Mouse (Mus musculus): ENCODE measurements around the gene Dll1. TPM values are rescaled to one million over a fixed set of nuclear protein-coding genes. Genes with fewer than 3 reads are reported as not detected.

Gene Dll1
- total RNA-seq, 1 experiment from 2014 or later = 6.7 TPM

DNA sequence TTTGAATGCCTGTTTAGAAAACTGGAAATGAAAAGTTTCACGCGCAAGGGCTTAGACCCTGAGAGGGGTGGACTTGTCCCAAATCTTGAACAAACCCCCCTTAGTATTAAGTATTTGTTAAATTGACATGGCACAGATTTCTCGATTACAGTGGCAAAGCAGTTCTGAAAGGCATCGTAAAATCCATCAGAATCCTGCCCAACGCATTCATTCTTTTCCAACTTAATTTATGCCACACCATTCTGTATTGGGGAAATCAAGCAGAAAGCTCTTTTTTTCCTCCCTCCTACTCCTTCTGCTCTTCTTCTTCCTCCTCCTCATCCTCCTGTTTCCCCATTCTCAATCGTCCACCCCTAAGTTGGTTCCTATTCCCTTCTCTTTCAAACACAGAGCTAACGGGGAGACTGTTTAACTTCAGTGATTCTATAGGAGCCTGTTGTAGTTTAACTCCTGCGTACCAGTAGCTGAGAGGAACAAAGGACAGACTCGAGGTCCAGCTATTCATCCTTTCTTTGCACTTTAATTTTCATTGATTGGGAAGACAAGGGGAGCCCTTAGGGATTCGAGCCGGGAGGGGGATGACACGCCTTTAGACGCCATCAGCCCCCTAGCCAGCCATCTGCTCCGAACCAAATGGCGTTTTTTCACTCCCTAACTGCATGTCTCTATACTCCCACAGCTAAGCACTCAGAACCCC lies 1.9 kb upstream of the Dll1 start:
- no peak for DNase-seq

DNA sequence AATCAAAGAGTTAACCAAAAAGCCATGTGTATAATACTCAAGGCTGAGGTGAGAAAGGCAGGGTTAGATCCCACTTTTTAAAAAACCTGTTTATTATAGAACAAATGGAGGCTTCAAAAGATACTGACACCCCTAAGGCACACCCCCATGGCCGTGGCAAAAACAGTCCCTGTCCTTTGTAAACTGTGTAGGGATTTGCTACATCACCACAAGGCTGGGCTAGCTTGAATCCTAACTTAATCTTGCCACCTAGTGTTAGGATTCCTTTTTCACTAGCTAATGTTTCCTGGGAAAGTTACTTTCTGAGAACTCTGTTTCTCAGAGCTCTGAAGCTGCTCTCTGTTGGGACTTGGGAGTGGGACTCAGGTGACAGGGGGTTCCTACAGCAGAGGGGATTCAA lies 1.2 kb upstream of the Dll1 start:
- DNase-seq = peak; percentile 31

DNA sequence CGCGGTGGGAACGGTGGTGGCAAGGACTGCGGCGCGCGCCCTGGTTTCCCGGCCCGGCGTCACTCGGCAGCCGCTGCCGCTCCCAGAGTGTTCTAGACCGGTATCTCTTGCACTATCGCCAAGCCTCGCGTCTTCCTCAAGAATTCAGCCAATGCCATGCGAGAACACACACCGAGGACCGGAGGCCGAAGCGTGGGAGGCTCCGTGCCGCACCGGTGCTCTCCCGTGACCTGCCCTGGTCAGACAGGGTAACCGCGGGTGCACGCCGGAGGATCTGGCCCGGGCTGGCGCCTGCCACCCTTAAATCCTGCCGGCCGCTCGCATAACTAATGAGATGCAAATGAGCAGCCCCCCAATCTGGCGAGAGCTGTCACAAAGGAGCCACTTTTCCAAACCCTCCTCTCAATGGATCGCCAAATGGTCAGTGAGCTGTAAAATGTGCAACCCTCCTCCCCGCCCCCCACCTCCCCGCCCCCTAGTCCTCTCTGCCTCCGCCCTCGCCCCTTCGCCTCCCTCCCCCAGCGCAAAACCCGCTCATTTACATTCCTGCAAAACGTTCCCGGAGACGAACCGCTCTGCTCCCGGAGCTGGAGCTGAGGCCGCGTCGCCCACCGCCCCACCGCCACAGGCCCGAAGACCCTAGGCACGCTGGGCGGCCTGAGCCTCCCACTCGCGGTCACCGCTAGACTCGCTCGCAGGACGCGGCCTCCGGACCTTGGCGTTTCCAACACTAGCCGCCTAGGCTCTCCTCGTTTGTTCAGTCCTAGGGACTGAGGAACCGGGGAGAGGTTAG lies 775 bp downstream of the Dll1 start:
- peak; percentile 74 for DNase-seq

DNA sequence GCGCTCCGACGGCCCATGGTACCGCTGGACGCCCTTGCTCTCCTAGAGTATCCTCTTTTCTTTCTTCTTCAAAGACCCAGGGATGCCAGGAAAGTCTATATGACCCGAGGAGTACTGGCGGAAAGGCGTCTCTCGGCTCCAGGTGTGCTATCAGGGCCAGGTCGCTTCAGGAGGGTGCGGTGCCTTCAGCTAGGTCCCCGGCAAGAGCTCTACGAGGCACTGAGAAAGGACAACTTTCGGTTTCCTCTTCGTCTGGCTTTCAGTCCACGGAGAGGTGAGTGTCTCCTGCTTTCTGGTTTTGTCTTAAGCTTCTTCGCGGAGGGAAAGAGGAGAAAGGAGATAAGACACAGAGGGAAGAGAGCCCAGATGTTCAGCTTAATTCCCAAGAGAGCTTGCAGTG lies 1.4 kb downstream of the Dll1 start:
- no peak for DNase-seq

DNA sequence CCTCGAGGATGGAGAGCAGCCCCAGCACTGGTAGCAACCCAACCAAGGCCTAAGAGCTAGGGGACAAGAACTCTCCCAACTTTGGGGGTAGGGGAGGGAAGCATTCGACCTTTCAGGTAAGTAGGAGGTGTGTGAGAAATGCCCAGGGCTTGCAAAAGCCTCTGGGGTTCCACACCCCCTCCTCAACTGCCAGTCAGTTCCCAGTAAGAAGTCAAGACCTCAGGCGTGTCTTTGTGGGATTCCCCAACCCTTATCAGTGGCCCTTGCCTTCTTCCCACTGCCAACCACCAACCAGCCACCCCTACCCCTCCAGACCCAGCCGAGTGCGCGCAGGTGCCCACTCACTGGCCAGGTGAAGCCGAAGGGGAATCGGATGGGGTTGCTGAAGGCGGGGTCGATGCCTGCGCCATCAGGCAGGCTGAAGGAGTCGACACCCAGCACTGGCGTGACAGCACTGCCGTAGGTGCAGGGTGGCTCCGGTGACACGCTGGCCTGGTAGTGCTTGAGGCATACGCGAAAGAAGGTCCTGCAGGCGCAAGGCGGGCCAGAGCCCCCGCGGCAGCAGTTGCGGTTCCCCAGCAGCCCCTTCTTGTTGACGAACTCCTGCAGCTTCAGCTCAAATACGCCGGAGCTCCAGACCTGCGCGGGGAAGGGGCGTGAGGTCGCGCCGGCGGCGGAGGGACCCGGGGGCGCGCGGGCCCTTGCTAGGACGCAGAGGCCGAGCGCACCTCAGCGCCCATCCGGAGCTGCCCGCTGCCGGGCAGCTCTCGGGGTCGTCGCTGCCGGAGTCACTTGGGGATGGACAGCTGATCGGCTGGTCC lies 2.1 kb downstream of the Dll1 start:
- peak; percentile 12 for DNase-seq

DNA sequence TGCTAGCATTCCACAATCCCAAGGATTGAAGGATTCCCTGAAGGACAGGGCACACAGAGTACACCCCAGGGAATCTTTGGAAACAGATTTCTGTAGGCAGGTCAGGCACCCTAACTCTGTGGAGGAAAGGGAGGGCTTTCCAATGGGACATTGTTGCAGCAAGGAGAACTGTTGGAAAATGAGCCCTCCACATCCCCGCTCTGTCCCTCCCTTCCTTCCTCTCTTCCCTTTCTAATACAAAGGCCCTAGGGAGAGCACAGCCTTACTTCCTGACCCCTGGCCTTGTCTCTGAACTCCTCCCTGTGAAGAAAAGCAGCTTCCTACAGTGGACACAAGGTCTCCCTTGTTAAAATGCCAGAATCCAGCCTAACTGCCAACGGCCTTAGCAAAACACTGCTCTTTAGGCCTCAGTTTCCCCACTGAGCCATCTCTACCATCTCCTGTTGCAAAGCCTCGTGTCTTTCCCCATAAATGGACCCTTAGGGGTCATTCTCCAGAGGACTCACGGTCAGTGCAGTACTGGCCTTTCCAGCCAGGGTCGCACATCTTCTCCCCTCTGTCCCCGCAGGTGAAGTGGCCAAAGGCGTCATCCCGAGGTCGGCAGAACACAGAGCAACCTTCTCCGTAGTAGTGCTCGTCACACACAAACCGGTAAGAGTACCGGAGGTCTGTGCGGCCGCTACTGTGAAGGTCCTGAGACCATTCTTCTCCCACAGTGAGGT lies 3.6 kb downstream of the Dll1 start:
- no peak for DNase-seq

DNA sequence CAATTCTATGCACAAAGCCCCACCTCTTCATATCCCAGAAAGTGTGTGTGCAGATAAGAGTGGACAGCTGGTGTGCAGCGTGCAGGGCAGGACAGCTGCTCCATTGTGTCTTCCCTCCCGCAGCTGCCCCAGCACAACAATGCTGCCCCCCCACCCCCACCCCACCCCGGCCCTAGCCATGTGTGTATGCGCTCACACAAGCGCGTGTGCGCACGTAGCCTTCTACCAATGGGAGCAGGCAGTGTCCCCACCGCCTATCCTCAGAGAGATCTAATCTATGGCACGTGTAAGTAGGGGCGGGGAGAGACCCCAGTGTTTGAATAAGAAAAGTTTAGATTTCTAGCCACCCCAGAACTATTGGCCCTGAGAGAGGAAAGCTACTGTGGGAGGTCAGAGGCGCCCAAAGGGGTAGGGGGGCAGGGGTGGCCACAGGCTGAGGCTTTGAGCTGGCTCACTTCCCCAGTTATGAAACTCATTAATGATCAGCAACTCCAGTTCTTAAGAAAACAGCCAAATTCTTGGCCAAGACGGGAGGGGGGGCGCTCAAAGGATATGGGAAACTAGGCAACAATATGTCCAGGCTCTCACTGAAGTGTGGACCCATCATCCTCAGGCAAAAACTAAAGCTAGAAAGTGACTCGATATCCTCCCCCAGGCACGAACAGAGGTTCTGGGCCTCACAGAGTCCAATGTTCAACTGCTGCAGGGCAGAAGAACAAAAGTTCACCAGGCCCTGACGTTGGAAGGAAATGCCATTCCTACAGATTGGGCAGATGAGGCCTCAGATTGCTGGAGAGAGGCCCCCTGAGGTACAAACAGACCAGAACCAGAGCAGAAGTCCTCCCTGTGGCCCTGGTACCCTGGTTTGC lies 4.5 kb downstream of the Dll1 start:
- DNase-seq = no peak

DNA sequence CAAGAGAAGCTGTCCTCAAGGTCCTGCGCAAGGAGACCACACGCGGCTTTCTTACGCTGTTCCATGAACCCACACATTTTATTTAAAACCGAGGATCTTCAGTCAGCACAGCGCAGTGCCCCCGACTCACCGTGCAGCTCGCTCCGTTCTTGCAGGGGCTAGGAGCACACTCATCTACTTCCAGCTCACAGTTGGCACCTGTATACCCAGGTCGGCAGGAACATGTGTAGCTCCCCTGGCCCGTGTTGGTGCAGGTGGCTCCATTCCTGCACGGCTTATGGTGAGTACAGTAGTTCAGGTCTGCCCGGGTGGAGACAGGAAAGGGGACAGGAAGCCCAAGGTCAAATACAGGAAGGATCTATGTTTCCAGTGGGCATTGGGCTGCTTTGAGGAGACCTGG lies 6.3 kb downstream of the Dll1 start:
- no peak for DNase-seq

DNA sequence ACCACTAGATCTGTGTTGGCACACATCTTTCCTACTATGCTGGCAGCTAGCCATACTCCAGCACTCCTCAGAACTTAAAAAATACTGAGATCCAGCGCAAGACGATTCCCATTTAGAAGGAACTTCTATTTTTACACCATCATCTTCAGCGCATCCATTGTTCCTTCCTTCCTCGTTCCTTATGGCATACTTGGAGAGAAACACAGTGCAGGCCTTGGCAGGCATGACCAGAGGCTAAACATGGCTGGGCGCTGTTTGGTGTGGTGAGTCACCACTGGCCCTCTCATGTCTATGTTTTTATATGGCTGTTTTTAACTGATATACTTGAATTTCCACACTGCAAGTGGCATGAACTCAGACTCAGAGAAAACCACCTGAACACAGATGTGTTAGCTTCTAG lies 11.0 kb downstream of the Dll1 start:
- DNase-seq = peak; percentile 23

DNA sequence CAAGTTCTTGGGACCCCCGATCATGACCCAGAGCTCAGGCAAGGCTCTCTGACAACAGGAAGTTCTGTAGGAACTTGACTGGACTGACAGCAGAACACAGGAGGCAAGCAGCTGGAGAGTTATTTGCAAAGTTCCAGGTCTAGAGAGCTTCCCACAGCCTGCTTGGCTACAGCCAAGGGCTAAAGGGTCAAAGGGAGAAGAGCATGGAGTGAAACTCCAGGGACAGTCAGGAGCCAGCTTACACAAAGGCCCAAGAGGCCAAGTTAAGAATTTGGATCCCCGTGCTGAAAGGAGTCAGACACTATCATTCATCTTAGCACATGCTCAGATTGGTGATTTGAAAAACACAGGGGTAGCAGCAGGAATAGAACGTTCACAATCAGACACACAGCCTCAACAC lies 13.0 kb downstream of the Dll1 start:
- DNase-seq = no peak

DNA sequence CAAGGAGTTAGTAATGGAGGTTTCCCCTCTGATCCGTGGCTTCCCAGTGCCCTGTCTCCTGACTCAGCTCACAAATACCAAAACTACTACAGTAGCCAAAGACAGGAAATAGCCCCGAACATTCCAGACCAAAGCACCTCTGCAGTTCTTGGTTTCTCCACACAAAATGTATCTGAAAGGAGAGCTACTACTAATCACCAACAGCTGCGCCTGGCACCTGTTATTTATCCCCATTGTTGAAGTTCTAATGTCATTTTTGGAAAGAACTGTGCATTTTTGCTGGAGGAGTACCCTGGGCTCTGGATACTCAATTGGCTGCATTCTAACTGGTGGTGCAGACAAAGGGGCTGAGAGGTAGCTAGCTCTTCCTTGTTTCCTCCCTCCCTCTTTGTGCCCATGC lies 19.6 kb downstream of the Dll1 start:
- no peak for DNase-seq

DNA sequence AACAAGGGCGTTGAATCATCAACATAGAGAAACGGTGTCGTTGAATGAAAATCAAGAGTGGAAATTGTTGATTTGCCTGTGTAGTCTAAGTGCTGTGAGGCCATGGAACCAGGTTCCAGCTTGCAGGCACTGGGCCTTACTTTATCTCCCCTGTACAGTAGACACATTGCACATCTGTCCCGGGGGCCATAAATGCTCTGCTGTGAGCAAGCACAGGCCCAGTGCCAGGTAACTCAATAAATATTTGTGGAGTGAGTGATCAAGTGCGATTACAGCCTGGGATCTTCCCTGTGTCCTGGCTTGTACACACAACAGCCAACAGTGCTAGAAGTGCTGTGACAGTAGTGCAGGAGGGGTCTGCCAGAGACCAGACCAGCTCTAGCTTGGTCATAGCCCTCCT lies 20.1 kb downstream of the Dll1 start:
- DNase-seq = peak; percentile 15

DNA sequence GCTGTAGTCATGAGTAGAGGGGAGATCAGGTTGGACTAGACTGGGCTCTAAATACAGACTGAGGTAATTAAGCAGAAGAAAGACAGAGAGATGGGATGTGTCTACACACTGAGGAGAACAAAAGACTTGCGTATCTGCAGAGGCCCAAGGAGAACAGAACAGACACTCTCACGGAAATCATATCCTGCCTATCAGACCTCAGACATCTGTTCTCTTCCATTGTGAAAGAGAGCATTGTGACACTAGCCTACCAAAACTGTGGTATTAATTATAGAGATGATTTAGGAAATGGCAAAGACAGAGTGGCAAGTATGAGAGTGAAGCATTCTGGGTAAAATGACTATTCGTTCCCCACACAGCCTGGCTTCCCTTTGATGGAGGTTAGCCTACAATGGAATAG lies 21.6 kb downstream of the Dll1 start:
- DNase-seq = no peak

DNA sequence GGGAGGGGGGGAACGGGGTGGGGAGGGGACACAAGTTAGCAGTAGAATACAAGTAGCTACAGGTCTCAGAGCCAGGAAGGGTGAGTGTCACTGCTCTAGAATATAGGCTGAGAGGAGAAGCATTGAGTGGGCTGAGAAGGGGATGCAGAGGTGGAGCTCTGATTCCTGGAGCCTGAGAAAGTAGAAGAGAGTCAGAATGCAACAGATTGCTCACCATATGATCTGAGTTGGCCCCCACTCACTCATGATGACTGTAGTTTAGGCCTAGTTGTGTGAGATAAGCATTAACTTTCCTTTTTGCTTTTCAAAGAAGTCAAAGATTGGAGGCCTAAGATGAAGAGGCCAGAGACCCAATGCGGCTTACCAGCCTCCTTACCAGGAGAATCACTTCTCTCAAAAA lies 22.7 kb downstream of the Dll1 start:
- DNase-seq = no peak

DNA sequence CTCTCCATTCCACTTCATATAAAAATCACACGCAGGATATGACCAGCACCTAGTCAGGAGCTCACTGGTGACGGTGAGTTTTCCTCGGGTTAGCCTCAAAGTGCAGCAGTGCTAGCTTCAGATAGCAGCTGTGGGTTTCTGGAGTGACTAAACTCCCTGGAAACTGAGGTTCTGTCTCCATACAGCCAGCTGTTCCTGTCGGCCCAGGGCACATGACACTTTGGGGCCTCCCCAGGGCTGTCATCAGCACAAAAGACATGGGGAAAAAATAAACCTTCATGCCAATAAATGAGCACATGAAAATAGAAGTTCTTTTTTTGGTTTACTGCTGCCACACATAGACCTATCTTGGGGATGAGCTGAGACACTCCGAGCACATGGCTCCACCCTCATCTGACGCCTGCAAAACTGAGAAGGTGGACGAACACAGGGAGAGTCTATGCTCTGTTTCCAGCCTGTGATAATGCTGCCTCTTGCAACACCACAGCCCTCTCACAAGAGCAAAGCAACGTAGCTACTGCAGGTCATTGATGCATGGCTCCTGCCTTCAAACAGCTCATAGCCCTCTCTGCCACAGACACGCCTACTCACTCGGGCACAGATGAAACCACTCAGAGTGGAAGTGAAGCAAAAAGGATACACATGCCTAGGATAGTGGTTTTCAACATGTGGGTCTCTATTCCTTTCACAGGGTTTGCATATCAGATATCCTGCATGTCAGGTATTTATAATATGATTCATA lies 23.6 kb downstream of the Dll1 start:
- no peak for DNase-seq

DNA sequence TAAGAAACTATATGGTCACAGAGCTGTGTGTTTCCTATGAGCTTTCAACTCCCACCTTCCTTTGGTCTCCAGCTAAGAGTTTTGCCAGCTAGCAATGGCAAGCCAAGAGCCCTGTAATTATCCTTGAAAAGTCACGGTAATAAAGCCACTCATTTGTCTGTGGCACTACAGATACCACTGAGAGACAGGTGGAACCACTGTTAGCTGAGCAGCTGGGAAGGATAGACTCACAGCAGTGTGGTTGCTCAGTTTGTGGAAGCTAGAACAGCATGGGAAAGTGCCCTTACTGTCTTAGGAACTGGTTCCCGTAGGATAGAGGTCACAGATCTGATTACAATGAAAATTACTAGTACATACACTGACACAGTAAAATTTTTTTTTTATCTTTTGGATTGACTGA lies 26.5 kb downstream of the Dll1 start:
- no peak for DNase-seq

DNA sequence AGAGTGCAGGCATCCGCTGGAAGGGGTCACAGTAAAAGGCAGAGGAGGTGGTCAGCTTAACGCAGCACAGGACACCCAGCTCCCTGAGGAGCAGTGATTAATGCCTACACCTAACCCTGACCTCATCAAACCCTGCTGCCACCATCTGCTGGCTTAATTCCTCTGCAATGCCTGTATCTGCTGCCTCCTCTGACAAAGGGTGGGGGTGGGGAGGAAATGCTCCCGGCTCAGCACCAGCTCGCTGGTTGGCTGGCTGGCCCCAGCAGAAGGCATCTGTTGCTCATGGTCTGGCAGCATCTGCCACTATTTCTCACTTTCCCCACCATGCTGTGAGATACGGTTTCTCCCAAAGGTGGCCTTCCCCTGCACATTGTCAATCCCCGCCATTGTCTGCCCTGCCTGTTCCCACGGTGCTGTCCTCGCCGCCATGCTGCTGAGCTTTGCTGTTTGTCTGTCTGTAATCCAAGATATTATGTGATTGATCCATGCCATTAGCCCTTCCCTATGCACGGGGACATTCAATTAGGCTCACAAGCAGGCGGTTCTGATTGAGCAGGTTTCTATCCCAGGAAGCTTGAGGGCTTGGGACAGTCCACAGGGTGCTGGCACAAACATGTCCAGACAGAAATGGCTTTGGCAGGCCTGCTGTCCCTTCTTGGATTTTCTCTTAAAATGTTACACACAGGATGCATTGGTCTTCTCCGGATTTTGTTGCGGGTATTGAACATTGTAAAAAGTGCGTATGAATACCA lies 33.4 kb downstream of the Dll1 start:
- DNase-seq = no peak

DNA sequence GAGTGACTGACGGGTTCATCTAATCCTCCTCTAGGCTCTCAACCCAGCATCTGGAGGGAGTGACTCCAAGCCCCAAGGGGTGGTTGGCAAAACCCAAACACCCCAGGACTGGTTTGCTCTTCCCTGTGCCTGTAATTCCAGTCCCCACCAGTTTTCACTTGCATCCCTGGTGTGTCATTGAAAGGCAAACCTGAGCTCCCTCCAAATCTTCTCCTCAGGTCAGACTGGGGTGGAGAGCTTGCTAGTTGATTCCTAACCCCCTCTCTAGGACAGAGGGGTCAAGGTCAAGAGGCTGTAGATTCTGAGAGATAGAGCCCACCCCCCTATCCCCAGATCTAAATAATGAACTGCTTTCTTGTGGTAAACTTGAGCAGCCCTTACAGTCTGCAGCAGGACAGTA lies 38.8 kb downstream of the Dll1 start:
- no peak for DNase-seq

DNA sequence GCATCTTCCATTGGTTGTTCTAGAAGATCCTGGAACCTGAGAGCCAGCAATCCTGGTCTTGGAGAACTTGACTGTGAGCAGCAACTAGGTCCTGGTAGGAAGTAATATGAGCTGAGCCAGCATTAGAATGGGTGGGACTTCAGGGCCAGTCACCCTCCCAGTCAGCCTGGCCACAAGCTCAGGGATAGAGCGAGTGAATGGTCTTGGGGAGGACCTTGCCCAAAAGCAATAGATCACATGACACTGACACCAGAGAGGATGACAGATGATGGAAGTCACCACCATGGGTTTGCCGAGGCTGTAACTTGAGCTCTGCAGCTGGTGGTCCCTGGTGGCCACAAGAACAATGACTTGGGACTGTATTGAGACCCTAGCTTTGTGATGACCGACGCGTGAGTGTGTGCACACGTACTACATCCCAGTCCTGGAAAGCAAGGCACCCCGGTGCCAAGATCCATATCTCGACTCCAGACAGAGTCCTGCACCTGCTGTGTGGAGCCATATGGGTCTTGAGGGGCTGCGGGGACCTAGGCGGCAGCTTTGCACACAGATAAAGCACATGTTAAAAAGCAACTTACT lies 46.8 kb downstream of the Dll1 start:
- DNase-seq = no peak

DNA sequence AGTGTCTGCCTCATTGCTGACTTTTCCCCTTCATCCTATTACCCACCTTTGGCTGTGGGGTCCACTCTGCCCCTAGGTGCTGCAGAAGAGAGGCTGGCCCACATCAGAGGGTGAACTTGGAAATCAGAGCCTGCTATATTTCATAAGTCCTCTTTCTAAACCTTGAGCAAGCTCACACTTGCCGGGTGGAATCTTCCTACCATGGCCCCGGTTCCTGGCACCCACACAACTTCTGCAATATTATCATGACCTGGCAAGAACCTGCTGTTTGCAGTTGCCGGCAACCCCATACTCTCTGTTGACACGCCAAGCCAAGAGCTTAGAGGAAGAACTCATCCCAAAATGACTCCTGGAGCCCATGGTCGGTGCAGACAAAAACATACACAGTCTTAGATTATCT lies 49.6 kb downstream of the Dll1 start:
- no peak for DNase-seq

All from adrenal gland, postnatal 25 days (tissue).